Mouse (Mus musculus) yolk sac, embryonic 10.5 days (tissue): ENCODE results near the gene Nox3.
A peak's percentile ranks its signal among the peaks of the same experiment; 100 is the strongest.

Experiments
- DNase-seq: peaks from one replicate; pipeline ENCODE4 v3.0.0-alpha.2; 2017; ENCODE audit warnings: low spot score

Gene Nox3

GRCm38 (mm10) chr17:3696161-3696560, at the start of gene Nox3:
Gene Nox3, minus strand, starts transcription at chr17:3696261.
- DNase-seq: no peak

- DNase-seq: no peak
Observed at GRCm38 (mm10) chr17:3744402-3744801, 48.3 kb upstream of the Nox3 start.

GRCm38 (mm10) chr17:3736936-3737335, 40.9 kb upstream of the Nox3 start:
- no peak for DNase-seq

GRCm38 (mm10) chr17:3734286-3734685, 38.2 kb upstream of the Nox3 start:
- DNase-seq: no peak

- no peak for DNase-seq
Observed at GRCm38 (mm10) chr17:3705350-3705930, 9.4 kb upstream of the Nox3 start.

- no peak for DNase-seq
Observed at GRCm38 (mm10) chr17:3702320-3702719, 6.3 kb upstream of the Nox3 start.

GRCm38 (mm10) chr17:3692817-3693216, 3.2 kb downstream of the Nox3 start:
- DNase-seq: no peak

- no peak for DNase-seq
Observed at GRCm38 (mm10) chr17:3690499-3691258, 5.4 kb downstream of the Nox3 start.

- DNase-seq: no peak
Observed at GRCm38 (mm10) chr17:3683662-3684061, 12.4 kb downstream of the Nox3 start.

GRCm38 (mm10) chr17:3669226-3669625, 26.8 kb downstream of the Nox3 start:
- no peak for DNase-seq

- no peak for DNase-seq
Observed at GRCm38 (mm10) chr17:3667287-3667686, 28.8 kb downstream of the Nox3 start.

- DNase-seq: no peak
Observed at GRCm38 (mm10) chr17:3665321-3665720, 30.7 kb downstream of the Nox3 start.

GRCm38 (mm10) chr17:3659497-3659896, 36.6 kb downstream of the Nox3 start:
- DNase-seq: no peak

- DNase-seq: no peak
Observed at GRCm38 (mm10) chr17:3650377-3650776, 45.7 kb downstream of the Nox3 start.

GRCm38 (mm10) chr17:3643582-3643981, 52.5 kb downstream of the Nox3 start:
- no peak for DNase-seq

GRCm38 (mm10) chr17:3641456-3641855, 54.6 kb downstream of the Nox3 start:
- no peak for DNase-seq

- no peak for DNase-seq
Observed at GRCm38 (mm10) chr17:3638757-3639156, 57.3 kb downstream of the Nox3 start.

GRCm38 (mm10) chr17:3632501-3632900, 63.6 kb downstream of the Nox3 start:
- no peak for DNase-seq

- DNase-seq: peak; percentile 34
Observed at GRCm38 (mm10) chr17:3616329-3617216, 79.5 kb downstream of the Nox3 start.

- DNase-seq: no peak
Observed at GRCm38 (mm10) chr17:3615553-3615952, 80.5 kb downstream of the Nox3 start.

- DNase-seq: no peak
Observed at GRCm38 (mm10) chr17:3611781-3612075, 84.3 kb downstream of the Nox3 start.

- no peak for DNase-seq
Observed at GRCm38 (mm10) chr17:3610928-3611780, 84.9 kb downstream of the Nox3 start.
